Mouse (Mus musculus): ENCODE measurements around the gene Chmp4b.

DNA sequence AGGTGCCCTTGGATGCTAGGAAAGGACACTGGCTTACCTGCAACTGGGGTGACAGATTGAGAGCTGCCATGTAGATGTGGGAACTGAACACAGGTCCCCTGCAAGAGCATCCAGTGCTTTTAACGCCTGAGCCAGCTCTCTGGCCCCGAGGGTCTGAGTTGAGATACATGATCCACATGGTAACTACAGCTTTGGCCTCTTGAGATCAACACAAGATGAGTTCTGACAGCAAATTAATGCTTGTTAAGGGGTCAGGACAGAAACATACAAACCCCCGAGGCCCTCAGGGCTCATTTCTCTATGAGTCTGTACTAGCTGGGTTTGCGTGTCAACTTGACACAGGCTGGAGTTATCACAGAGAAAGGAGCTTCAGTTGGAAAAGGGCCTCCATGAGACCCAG lies 92.4 kb downstream of the Chmp4b start:
- TF ChIP-seq EP300 (IDR thresholded peaks at IDR 0.05; ENCODE audit: low read depth) (no peak), CTCF (IDR thresholded peaks at IDR 0.05; ENCODE audit: low read depth) (no peak)

Measured in heart, postnatal 0 days (tissue).